Mouse (Mus musculus): ENCODE measurements around the gene Snrpg. TPM values are rescaled to one million over a fixed set of nuclear protein-coding genes. Genes with fewer than 3 reads are reported as not detected.

Gene Snrpg
- total RNA-seq, 2 experiments from 2014 or later, result 51.1 to 52.4 TPM

DNA sequence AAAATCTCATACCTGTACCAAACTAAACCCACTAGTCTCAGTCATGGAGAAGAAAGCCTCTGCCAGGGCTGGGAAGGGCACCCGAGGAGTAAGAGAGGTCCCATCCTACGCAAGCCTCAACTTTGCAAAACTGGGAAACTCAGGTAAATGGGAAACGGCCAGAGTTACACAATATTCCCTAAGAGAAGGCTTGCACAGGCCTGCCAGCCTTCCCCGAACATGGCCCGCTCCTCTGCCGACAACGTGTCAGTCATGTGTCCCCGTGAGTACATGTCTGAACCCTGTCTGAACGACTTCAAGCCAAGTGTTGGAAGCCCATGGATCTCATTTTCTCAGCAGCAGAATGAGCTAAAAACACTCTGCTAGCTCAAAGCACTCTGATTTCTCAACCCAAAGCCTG, 23.9 kb downstream of the Snrpg start:
- no peak for DNase-seq
- intact Hi-C loops (cut with DNase I), result loop anchor here (5.0 kb wide), 1 partner anchor 253 kb away; no protein-coding TSS in a partner anchor

DNA sequence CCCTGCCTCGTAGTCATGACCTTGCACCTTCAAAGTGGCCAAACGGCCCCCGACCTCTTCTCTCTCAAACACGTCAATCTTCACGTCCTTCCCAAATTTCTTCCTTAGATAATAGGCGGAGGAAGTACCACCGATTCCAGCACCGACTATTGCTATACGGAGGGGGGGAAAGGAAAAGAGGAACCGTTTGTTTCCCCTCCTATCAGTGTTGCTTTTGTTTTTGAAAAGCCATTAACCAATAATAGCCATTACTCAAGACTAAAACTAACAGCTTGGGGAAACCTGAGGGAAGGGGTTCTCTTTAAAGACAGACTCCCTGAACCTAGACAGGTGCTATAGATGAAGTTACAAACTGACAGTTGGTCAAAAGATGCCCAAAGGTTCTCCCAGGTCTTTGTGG, 24.9 kb downstream of the Snrpg start:
- intact Hi-C loops (cut with DNase I), result loop anchor here (2.0 to 5.0 kb wide), 2 partner anchors 31 to 254 kb away; partner anchors contain the start of gene Fam136a

DNA sequence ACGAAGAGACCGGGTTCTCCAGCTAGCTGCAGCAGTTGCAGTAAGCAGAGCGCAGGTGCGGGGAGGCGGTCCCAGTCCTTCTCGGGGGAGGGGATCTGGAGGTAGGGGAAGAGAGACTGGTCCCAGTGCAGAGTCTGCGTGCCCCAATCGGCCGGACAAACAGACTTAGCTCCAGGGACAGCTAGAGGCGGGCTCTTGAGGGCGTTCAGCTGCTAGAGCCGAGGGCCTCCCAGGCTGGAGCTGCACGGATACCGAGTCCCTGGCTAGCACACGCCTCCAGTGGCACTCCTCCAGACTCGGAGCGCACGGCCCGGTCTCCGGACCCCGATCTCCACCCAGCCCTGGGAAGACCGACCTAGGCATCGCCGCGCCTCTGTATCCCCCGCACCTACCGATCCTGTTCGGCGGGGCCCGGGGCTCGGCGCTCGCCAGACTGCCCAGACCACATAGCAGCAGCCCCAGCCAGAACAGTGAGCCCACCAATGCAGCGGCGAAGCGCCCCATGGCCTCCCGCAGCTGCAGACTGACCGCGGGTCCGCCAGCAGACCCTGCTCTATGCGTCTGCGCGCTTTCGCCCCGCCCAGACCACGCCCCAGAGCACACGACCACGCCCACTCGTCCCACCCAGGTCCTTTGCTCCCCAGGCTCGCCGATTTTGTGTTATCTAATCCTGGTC, 25.6 kb downstream of the Snrpg start, which contains the start of gene Pcyox1:
Gene Pcyox1, minus strand, starts transcription at position 574 of the 676 bp plus-strand sequence.
- intact Hi-C loops (cut with DNase I), result loop anchor here (2.0 to 5.0 kb wide), 2 partner anchors 32 to 254 kb away; partner anchors contain the start of gene Fam136a
- peak; percentile 90 to 91 for DNase-seq

More for the DNA sequence above, 24.9 kb downstream of the Snrpg start:
- no peak for DNase-seq

DNA sequence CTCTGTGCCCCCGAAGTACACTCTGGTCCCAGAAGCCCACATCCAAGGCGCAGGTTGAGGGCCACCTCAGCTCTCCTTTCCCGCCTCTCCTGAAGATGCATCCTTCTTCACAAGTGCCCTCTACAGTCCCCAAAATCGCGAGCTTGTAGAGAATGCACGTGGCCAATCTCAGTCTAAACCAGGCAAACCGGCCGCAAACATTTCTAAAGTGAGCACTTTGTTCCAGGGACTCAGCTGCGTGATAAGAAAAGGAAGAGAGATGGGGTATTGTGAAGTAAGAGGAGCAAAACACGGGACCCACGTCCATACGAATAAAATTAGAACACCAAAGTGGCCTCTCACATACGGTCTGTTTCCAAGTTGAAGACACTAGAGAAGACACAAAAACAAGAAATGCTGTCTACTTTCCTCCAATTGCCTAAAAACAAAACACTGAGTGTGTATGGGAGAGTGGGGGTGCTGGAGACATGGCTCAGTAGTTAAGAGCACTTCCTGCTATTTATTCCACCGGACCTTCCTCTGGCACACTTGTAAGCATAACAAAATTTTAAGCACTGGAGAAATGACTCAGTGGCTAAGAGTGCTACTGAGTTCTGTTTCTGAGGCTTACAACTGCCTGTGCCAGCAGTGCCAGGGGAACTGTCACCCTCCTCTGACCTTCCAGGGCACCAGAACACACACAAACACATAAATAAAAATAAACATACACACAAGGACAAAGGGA, 26.3 kb downstream of the Snrpg start:
- DNase-seq, result no peak
- intact Hi-C loops (cut with DNase I), result loop anchor here (2.0 to 5.0 kb wide), 2 partner anchors 33 to 255 kb away; partner anchors contain the start of gene Fam136a

DNA sequence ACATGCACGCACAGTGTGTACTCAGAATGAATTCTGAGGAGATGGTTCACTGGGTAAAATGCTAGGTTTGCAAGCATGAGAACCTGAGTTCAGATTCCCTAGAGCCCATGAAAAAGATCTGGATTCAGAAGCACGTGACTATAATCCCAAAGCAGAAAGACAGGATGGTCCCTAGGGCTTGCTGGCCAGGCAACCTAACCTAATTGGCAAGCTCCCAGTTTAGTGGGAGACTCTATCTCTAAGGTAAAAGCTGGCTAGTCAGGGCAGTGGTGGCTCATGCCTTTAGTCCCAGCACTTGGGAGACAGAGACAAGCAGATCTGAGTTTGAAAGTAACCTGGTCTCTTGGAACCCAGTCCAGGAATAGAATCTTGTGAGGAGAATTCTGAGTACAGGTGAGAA, 27.9 kb downstream of the Snrpg start:
- intact Hi-C loops (cut with DNase I), result loop anchor here (5.0 kb wide), 1 partner anchor 257 kb away; no protein-coding TSS in a partner anchor
- no peak for DNase-seq

DNA sequence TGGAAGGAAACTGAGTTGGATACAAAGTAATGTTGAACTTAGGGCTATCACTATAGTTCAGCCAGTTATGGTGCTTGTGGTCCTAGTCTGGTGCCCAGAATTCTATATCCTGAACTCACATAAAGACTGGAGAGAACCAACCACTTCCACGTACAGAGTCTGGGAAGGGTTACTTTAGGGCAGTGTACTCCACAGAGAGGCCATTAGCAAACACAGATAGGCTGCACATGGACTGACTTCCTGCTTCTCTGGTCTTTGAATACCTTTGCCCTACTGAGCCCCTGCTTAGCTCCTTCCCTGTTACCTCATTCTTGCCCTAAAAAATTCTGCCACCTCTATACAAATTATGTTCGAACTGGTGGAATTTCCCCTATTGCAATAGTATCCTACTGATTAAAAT, 28.9 kb downstream of the Snrpg start:
- intact Hi-C loops (cut with DNase I), result loop anchor here (5.0 kb wide), 2 partner anchors 258 to 273 kb away; no protein-coding TSS in a partner anchor
- no peak for DNase-seq

DNA sequence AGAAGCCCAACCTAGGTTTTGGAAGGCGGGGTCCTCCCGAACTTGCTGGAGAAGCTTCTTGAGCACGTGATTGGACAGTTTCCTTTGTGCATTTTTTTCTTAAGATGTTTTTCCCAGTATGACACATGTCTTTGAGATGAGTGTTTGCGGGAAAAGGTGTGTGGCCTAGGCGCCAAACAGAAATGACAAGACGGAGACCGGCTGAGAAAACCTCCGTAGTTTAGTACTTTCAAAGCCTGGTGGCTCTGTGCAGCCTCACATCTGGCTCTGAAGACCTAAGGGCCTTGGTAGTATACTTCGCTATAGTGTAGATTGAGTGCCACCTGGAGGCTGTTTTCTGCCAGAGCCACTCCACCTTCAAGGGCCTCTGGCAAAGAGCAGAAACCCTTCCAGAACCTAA, 29.9 kb downstream of the Snrpg start:
- peak; percentile 65 to 79 for DNase-seq
- intact Hi-C loops (cut with DNase I), result loop anchor here (5.0 kb wide), 1 partner anchor 274 kb away; no protein-coding TSS in a partner anchor

DNA sequence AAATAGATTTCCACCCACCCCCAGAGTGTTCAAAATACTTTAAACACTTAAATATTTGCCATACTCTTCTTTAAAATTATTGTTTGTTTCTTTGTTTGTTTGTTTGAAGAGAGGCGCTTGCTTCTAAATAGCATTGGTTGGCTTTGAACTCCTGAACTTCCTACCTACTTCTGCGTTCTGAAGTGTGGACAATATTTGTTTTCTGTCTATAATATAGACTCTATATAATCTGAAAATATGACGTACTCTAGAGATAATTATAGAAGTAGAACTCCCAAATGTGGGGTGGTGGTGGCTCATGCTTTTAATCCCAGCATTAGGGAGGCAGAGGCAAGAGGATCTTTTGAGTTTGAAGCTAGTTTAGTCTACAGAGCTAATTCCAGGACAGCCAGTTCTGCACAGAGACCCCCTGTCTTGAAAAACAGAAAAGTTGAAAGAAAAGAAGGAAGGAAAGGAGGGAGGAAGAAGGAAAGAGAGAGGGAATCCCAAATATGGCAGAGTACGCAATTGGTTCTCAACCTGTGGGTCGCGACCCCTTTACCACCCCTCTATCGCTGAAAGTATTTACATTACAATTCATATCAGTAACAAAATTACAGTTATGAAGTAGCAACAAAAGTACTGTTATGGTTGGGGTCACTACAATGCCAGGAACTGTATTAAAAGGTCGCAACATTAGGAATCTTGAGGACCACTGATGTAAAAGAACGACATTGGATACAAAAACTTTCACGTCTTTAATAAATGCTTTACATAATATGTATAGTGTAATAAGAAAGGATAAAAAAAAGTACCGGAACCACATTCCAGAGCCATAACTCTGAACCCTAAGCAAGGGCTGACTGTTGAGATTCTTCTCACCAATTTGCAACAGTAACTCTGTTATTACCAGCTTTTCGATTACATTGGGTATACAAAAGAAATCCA, 31.8 kb downstream of the Snrpg start:
- intact Hi-C loops (cut with DNase I), result loop anchor here (5.0 kb wide), 1 partner anchor 276 kb away; no protein-coding TSS in a partner anchor
- no peak for DNase-seq

DNA sequence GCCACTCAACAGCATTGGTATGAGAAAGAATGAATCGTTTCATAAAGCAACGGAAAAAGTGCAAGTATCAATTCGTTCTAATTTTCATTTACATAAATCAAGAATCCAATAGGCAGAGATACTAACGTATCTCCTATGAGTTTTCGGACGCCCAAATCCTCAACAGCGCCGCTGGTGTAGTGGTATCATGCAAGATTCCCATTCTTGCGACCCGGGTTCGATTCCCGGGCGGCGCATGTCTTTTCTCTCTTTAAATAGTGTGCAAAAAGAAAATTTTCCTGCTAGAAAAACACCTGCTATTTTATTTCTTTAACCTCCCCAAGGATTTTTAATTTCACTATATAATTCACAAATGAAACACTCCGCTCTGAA, 32.6 kb downstream of the Snrpg start:
- intact Hi-C loops (cut with DNase I), result loop anchor here (5.0 kb wide), 1 partner anchor 276 kb away; no protein-coding TSS in a partner anchor
- DNase-seq, result peak; percentile 83 to 89

DNA sequence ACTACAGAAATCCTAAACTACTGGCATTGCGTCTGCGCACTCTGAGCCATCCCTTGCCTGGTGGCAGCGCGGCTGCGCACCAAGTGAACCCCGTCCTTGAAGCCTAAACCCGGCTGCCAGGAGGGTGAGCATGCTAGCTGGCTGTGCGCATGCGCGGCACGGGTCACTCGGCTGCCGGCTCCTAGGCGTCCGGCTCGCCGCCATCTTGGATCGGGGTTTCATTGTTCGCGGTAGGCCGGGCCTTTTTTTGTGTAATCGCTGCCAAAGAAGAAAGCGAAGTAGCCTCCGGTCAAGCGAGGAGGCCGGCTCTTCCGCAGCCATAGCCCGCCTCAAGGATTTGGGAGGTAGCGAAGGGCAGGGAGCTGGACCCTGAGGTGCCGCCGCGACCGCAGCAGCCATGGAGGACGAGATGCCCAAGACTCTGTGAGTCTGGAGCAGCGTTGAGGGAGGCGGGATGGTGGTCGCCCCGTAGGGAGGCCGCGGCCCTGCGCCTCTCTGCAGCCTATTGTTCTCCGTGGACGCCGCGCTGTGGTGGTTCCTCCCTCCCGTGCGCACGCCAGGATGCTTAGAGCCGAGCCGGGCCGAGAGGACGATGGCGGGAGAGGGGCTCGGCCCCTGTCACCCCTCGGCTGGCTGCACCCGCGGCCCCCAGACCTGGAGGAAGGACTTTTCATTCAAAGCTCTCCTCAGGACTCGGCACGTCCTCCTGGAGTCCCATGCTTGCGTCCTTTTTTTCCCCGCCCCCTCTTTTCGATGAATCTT, 33.2 kb downstream of the Snrpg start, which contains the start of gene Tia1:
Gene Tia1, plus strand, starts transcription at position 120 of the 762 bp plus-strand sequence.
- intact Hi-C loops (cut with DNase I), result loop anchor here (5.0 kb wide), 1 partner anchor 277 kb away; no protein-coding TSS in a partner anchor
- DNase-seq, result peak; percentile 97 to 98

DNA sequence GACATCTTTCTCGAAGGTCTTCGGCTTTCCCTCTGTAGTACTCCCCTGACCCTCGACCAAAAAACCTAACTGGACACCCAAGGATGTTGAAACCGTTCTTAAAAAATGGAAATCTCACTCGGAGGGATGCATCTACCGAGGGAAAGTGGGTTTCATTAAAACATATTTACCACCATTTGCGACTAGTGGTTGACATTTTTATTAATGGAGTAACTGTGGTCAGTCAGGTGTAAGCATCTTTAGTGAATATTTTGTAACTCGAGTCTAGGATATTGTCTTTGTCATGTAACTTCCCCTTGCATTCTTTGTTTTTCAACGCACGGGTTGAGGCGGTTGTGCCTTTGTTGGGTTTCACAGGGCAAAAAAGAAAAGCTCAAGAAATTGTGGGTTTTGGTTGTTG, 33.9 kb downstream of the Snrpg start:
- DNase-seq, result no peak
- intact Hi-C loops (cut with DNase I), result loop anchor here (1.0 to 5.0 kb wide), 2 partner anchors 32 to 278 kb away; no protein-coding TSS in a partner anchor

DNA sequence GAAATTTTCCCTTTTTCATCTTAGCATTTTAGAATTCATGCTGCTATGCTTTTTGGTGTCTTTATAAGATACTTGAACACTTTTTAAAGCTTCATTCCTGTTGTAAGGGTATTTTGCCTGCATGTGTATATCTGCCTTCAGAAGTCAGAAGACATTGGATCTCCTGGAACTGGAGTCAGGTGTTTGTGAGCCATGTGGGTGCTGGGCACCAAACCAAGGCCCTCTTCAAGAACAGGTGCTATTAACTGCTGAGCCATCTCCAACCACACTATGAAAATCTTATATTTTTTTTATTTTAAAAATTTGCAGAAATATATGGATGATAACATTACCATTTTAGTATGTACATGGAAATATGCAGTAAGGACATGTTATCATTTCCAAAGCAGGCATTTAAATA, 35.2 kb downstream of the Snrpg start:
- no peak for DNase-seq
- intact Hi-C loops (cut with DNase I), result no loop called here

DNA sequence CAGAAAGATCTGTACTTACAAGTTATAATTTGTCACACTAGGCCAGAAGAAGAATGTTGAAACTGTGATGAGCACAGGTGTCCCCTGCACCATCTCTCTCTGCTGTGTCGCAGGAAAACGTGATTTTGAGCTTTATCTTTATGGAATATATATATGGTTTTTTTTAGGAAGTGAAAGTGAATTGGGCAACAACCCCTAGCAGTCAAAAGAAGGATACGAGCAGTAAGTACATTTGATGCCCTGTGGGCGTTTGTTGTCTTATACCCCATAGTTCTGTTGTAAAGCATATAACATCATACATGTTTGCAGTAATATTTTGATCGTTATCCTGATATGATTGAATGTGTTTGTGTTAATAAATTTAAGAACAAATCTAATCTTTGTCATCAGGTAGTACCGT, 47.6 kb downstream of the Snrpg start:
- intact Hi-C loops (cut with DNase I), result no loop called here

DNA sequence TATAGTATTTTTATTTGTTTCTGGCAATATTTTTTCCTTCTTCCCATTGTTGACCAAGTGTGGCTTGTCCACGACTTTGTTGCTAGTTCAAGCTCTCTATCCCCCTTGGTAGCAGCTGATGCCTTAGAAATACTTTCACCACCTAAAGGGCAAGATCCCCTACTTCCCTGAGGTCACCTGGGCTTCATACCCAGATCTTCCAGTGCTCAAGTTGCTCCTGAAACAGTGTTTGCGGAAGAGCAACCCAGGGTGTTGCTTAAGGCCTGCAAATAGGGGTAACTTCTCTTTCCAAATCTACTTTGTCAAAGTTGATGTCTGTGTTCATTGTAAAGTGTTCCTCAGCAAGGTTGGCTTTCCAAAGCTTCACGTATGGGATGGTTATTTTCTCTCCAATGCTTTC, 48.1 kb downstream of the Snrpg start:
- DNase-seq, result no peak
- intact Hi-C loops (cut with DNase I), result no loop called here

More for the DNA sequence above, 47.6 kb downstream of the Snrpg start:
- DNase-seq, result no peak

DNA sequence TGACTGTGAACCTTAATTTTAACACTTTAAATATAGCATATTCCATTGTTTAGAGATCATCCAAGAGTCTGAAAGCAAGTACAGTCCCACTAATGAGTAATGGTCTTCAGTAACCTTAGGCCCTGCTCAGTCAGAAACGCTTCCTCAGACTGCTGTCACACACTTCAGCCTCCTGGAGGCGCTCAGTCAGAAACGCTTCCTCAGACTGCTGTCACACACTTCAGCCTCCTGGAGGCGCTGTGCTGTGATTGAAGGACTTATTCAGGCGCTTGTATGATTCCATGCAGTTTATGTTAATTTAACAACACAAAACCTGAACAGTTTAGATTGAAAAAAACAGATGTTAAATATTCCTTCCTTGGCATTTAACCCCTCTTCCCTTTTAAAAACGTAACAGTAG, 49.4 kb downstream of the Snrpg start:
- DNase-seq, result no peak
- intact Hi-C loops (cut with DNase I), result no loop called here

DNA sequence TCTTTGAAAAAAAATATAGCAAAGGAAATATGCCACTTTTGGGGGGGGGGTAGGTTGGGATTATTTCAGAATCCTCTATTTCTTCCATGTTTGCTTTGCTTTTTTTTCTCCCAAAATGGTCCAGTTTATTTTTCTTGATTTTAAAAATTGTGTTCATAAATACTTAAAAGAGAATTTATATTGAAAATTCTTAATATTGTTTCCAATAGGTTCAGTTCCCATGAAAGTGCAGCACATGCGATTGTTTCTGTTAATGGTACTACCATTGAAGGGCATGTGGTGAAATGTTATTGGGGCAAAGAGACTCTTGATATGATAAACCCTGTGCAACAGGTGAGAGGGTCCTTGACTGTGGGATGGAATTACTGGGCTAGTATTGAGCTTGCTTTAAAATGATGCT, 55.3 kb downstream of the Snrpg start, which contains the start of gene Gm44790:
Gene Gm44790, plus strand, starts transcription at position 301 of the 400 bp plus-strand sequence.
- intact Hi-C loops (cut with DNase I), result no loop called here
- DNase-seq, result no peak

All from heart, postnatal 14 days (tissue).